Mouse (Mus musculus): ENCODE data around the gene Swi5.
"Not testable (repeated sequence)": the region's sequence is repeated elsewhere in the genome, so short reads cannot be mapped to it uniquely, and the experiment has no call there.

The Swi5 gene

GRCm38 (mm10) chr2:32311443-32312317 is 23.8 kb upstream of the Swi5 start:
- peak; percentile 33 for DNase-seq (ENCODE audit: low read depth)

DNA sequence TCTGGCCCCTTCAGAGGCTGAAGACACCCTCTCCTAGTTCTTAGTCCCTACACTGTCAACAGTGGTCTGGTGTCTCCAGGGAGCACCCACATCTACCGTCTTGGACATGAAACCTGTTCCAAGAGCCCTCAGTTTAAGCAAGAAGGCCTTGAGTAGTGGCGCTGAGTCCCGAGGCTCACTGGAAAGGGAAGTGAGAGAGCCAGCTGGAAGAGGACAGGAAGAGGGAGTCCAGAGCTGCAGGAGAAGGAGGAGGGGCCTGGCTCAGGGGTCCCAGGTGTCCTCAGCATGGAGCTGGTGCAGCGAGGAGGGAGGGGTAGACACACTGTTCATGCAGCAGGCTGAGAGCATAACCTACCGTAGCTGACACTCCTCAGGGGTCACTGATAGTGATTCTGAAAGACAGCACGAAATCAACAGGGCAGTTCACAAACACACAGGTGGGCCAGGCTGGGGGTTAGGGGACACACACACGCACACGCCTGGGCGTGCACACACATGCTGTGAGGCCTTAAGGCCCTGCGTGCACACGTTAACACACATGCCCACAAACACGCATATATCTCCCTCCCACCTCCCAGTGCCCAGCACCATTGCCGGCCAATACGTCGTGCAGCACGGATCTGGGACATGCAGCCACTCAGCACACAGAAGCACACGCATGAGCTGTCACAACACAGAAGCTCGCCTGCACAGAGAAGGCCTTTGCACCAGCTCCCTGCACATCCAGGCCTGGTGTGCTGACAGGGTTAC is 22.4 kb upstream of the Swi5 start:
- no peak for DNase-seq (ENCODE audit: low read depth)

DNA sequence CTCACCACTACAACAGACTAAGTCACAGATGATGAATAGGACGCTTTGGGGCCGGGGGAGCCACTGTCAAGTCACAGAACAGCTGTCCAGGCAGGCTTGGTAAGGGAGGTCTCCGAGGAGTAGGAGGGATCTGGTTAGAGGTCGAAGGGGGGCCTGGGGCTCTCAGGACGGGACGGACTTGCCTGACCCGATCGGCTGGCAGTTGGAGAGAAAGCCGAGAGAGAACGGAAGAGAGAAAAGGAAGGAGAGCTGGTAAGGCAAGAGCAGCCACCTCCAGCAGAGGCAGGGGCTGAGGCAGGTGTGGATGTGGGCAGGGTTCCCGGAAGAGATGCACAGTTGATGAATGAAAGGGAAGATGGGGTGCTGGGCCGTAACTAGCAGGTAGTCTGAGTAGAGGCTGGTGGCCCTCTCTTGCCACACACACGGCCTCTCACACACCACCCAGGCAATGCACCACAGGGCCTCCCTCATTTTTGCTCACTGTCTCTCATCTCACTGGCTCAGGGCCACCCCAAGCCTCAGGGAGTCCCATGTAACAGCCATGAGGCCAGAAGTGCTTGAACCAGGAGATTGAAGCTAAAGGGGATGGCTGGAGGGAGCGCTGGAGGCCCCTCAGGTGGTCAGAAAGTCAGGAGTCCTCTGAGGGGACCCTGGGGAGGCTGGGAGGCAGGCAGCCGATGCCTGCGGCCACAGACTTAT is 21.1 kb upstream of the Swi5 start:
- no peak for DNase-seq (ENCODE audit: low read depth)

DNA sequence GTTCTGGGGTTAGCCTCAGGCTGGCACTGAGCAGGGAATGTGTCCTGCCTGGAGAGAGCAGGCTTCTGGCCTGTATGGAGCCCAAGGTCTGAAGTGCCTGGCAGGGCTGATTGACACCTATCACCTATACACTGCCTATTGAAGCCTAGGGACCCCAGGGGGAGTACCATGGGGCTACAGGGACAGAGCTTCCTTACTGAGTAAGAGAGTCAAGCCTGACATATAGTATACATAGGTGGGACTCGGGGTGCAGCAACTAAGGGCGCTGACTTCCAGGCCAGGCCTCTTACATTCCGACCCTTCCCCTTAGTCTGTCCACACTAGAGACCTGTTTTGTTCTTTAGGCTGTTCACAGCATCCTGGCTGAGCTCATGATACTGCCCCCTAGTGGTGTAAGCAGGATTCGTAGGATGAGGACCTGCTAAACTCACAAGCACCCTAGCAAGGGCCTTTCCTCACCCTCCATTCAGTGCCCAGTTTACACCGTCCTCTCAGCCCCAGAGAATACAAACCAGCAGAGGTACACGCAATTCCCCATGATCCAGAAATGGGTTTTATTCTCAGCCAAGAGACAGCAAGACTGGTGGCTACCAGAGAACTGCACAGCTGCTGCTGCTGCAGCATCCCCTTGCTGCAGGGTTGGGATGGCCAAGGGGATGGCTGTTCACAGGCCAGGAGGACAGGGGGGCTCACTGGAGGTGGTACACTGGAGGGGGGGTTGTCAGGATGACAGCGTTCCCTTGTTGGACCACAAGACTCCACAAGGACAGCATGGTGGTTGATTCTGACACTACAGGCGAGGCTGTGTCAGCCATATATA is 20.3 kb upstream of the Swi5 start:
- DNase-seq (ENCODE audit: low read depth), result peak; percentile 77

DNA sequence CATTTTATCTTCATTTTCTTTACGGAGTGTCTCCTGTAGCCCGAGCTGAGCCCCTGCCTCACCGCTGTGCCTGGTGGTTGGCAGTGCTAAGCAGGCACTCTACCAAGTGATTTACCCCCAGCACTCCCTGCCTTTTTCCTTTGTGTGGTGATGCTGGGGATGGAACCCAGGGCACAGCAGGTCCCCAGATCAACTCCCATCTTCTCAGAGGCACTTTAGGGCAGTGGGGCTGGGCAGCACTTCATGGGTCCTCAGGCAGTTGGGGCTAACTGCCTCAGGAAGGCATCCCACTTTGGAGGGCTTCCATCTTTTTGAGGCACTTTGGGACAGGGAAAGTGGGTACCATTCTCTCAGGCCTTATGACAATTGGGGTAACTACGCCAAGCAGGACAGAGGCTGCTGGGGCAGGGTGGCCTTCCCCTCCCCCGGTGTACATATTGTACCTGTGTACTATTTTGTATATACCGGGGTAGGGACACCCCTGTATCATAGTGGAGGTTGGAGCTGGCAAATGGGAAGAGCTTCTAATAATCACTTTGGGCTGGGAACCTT is 19.4 kb upstream of the Swi5 start:
- DNase-seq (ENCODE audit: low read depth), result no peak

- no peak for DNase-seq (ENCODE audit: low read depth)
Measured at GRCm38 (mm10) chr2:32306176-32306575, 18.3 kb upstream of the Swi5 start.

GRCm38 (mm10) chr2:32305668-32306067 is 17.8 kb upstream of the Swi5 start:
- DNase-seq (ENCODE audit: low read depth), result no peak

GRCm38 (mm10) chr2:32304145-32304832 is 16.4 kb upstream of the Swi5 start:
- peak; percentile 59 for DNase-seq (ENCODE audit: low read depth)

- DNase-seq (ENCODE audit: low read depth), result no peak
Measured at GRCm38 (mm10) chr2:32302952-32303351, 15.1 kb upstream of the Swi5 start.

GRCm38 (mm10) chr2:32299469-32299868 is 11.6 kb upstream of the Swi5 start:
- no peak for DNase-seq (ENCODE audit: low read depth)

GRCm38 (mm10) chr2:32295842-32296241 is 8.0 kb upstream of the Swi5 start:
- DNase-seq (ENCODE audit: low read depth), result not testable (repeated sequence)

DNA sequence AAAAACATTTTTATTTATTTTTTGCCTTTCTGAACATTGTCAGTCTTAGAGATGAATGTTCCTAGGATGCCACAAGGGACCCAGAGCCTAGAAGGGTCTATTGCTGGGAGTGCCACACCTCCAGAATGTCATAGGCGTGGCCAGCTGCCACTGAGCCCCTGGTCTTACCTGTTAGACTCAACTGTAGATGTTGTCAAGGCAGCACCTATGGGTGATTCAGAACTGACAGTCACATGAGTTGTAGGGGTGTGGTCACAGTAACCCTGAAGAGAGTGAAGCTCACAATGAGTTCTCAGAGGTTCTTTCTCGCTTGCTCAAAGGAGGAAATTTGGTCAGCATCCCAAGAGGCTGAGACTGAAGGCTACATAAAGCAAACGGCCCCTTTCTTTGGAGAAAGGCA is 7.4 kb upstream of the Swi5 start:
- no peak for DNase-seq (ENCODE audit: low read depth)

DNA sequence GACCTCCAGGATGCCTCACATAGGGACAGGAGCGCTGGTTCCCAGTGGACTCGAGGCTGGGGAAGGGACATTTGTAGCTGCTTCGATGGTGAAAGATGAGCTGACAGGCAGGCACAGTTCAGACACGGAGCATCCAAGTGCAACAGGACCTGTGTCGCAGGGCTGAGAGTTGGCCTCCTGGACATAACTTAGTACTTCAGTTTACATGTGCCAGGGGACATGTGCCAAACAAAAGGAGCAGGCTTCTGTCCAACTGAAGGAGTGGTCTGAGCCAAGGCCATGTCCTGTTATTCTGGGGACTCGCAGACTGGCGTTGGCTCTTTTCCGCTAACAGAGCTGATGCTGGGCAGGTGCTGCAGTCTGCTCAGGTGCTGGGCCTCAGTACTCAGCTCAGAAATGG is 6.5 kb upstream of the Swi5 start:
- no peak for DNase-seq (ENCODE audit: low read depth)

- peak; percentile 88 for DNase-seq (ENCODE audit: low read depth)
Measured at GRCm38 (mm10) chr2:32289578-32289977, 1.7 kb upstream of the Swi5 start.

GRCm38 (mm10) chr2:32288371-32288931 is 576 bp upstream of the Swi5 start:
- DNase-seq (ENCODE audit: low read depth), result peak; percentile 57

- no peak for DNase-seq (ENCODE audit: low read depth)
Measured at GRCm38 (mm10) chr2:32287334-32287840, 488 bp downstream of the Swi5 start, which contains the start of gene Golga2. Gene Golga2 (plus strand): TSS chr2:32287384.

DNA sequence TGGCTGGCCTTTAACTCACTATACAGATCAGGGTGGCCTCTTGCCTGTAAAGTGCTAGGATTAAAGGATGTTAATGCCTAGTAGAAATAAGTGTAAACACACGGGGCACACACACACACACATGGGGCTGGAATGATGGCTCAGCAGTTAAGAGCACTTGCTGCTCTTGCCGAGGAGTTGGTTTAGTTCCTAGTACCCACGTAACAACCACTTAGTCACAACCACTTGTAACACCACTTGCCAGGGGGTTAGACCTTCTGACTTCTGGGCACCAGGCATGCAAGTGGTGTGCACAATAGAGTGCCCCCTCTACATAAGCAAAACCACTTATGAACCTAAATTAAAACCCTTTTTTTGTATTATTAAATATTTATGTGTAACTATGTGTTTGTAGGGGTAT is 3.9 kb downstream of the Swi5 start:
- no peak for DNase-seq (ENCODE audit: low read depth)

DNA sequence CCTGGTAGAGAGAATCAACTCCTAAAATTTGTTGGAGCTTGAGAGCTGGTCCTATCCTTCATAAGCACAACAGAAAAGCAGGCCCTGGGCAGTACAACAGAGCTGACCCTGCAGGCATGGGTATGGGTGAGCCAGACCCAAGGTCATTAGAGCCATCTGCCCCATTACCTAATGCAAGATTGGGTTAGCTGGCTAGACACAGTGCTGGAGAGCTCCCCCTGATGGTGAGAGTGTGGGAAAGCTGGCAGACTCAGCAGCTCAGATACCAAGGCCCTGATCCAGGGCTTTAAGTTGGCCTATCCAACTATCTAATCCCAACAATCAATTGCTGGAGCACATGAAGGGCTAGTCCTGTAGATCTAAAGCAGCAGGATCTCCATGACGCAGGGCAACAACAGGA is 5.1 kb downstream of the Swi5 start:
- DNase-seq (ENCODE audit: low read depth), result peak; percentile 75

GRCm38 (mm10) chr2:32282289-32282688 is 5.6 kb downstream of the Swi5 start:
- DNase-seq (ENCODE audit: low read depth), result no peak

GRCm38 (mm10) chr2:32275823-32276222 is 12.1 kb downstream of the Swi5 start:
- DNase-seq (ENCODE audit: low read depth), result no peak

Measured in naive thymus-derived CD4-positive, alpha-beta T cell, adult 2 months (primary cell).